30 mouse cellular contexts compared by ENCODE assay signal in genomic region chr8:72271691-72272090, GRCm38 (mm10). TPM values are rescaled to one million over a fixed set of nuclear protein-coding genes. Genes with fewer than 3 reads are reported as not detected.
DNase-seq lines count a peak whose midpoint lies in the region; ATAC-seq and TF ChIP-seq lines count a peak whose summit lies in the region.
"Had no signal": no experiment of that assay in that cellular context is flagged by ENCODE, and none has a peak within 500 bp of the region (broad histone marks: within the 10 kb centered on the region; RNA-seq: fewer than 3 reads in every experiment).

No protein-coding gene starts in this region.

- TF ChIP-seq CTCF in lung, postnatal 0 days (IDR thresholded peaks at IDR 0.05), result no peak
- TF ChIP-seq CTCF in E14TG2a.4 (conservative IDR thresholded peaks at IDR 0.05; ENCODE audit: low read length), result no peak
- TF ChIP-seq CTCF in bone marrow, adult 2 months (IDR thresholded peaks at IDR 0.05; ENCODE audit: control insufficient read depth, insufficient read depth, low read length), result no peak

- no peaks in the 10 kb centered on the region for H3K9me3 ChIP-seq in lung, postnatal 0 days (ENCODE audit: low read length)
- H3K9me3 ChIP-seq in E14TG2a.4 (ENCODE audit: low read length), result no peaks in the 10 kb centered on the region; the same call in 1 of the 2 replicates
- H3K9me3 ChIP-seq: embryonic facial prominence, embryonic 10.5 days; forebrain, embryonic 15.5 days; hindbrain, embryonic 13.5 days; lung, embryonic 15.5 days; neural tube, embryonic 15.5 days had no signal

- DNase-seq in heart, adult 11 months, result peak; percentile 93
- no peak for DNase-seq in heart, postnatal 14 days
- DNase-seq in lung, postnatal 0 days (ENCODE audit: low spot score), result no peak
- no peak for DNase-seq in lung, postnatal 4 days
- DNase-seq in yolk sac, embryonic 10.5 days (ENCODE audit: low spot score), result no peak
- DNase-seq in left cerebral cortex, postnatal 4 days, result no peak
- DNase-seq: cerebellum, adult 9-11 months had no signal

- H3K36me3 ChIP-seq in lung, postnatal 0 days (ENCODE audit: insufficient read depth, low read length), result no peaks in the 10 kb centered on the region
- H3K36me3 ChIP-seq in E14TG2a.4 (ENCODE audit: insufficient read depth, low read length), result no peaks in the 10 kb centered on the region
- H3K36me3 ChIP-seq: embryonic facial prominence, embryonic 10.5 days; forebrain, embryonic 15.5 days; hindbrain, embryonic 13.5 days; lung, embryonic 15.5 days; neural tube, embryonic 15.5 days had no signal

- H3K4me2 ChIP-seq in lung, postnatal 0 days (replicated peaks; ENCODE audit: low read depth, low read length), result no peak overlapping the region
- H3K4me2 ChIP-seq: forebrain, embryonic 15.5 days; hindbrain, embryonic 13.5 days; lung, embryonic 15.5 days; midbrain, embryonic 11.5 days; neural tube, embryonic 15.5 days had no signal

- ATAC-seq in lung, postnatal 0 days, result no peak
- ATAC-seq: forebrain, embryonic 15.5 days had no signal

- peak overlapping the region; percentile 6 for H3K27ac ChIP-seq in lung, postnatal 0 days (ENCODE audit: low read length)
- peak overlapping the region; percentile 86; the same call in 1 of the 2 replicates for H3K27ac ChIP-seq in bone marrow, adult 2 months (ENCODE audit: control insufficient read depth, insufficient read depth, low read depth, low read length, poor library complexity)
- H3K27ac ChIP-seq: embryonic facial prominence, embryonic 10.5 days; forebrain, embryonic 15.5 days; hindbrain, embryonic 13.5 days; liver, embryonic 14.5 days; lung, embryonic 15.5 days; neural tube, embryonic 15.5 days had no signal

- H3K27me3 ChIP-seq in lung, postnatal 0 days (replicated peaks; ENCODE audit: insufficient read depth, low read length), result no peaks in the 10 kb centered on the region
- peaks cover 2% of the 10 kb centered on the region; the same call in 1 of the 2 replicates for H3K27me3 ChIP-seq in E14TG2a.4 (ENCODE audit: insufficient read depth, low read length)
- H3K27me3 ChIP-seq: CH12.LX; forebrain, embryonic 15.5 days; hindbrain, embryonic 13.5 days; lung, embryonic 15.5 days; neural tube, embryonic 15.5 days had no signal

- intact Hi-C loops in heart, postnatal 14 days (cut with DNase I), result no loop called here
- intact Hi-C loops in left cerebral cortex, postnatal 4 days (cut with DNase I), result no loop called here

- TF ChIP-seq POLR2A in bone marrow, adult 2 months (IDR thresholded peaks at IDR 0.05; ENCODE audit: borderline replicate concordance, control insufficient read depth, low read depth, low read length), result no peak

- 53% methylated on average over 3 of the region's 3 CpGs for WGBS in lung, postnatal 0 days
- 56% methylated on average over 3 of the region's 3 CpGs for WGBS in bone marrow, adult 2 months

- no peak overlapping the region for H3K9ac ChIP-seq in lung, postnatal 0 days (replicated peaks; ENCODE audit: low read depth)
- H3K9ac ChIP-seq: forebrain, embryonic 15.5 days; hindbrain, embryonic 13.5 days; liver, embryonic 14.5 days; lung, embryonic 15.5 days; neural tube, embryonic 15.5 days had no signal

- no peak for TF ChIP-seq EP300 in lung, postnatal 0 days (IDR thresholded peaks at IDR 0.05)

- H3K4me3 ChIP-seq in lung, postnatal 0 days (ENCODE audit: low read depth, low read length), result no peak overlapping the region
- H3K4me3 ChIP-seq in E14TG2a.4 (replicated peaks; ENCODE audit: low read length), result peak overlapping the region; percentile 79
- H3K4me3 ChIP-seq in bone marrow, adult 2 months (replicated peaks; ENCODE audit: control insufficient read depth, low read depth, low read length), result no peak overlapping the region
- H3K4me3 ChIP-seq: embryonic facial prominence, embryonic 10.5 days; forebrain, embryonic 15.5 days; hindbrain, embryonic 13.5 days; lung, embryonic 15.5 days; neural tube, embryonic 15.5 days had no signal

- H3K4me1 ChIP-seq in lung, postnatal 0 days (ENCODE audit: insufficient read depth, low read depth, low read length), result no peaks in the 10 kb centered on the region
- peaks cover 68% of the 10 kb centered on the region for H3K4me1 ChIP-seq in E14TG2a.4 (replicated peaks; ENCODE audit: low read depth, low read length)
- H3K4me1 ChIP-seq in bone marrow, adult 2 months (ENCODE audit: control insufficient read depth, insufficient read depth, low read length), result peaks cover 11% of the 10 kb centered on the region
- H3K4me1 ChIP-seq: embryonic facial prominence, embryonic 10.5 days; forebrain, embryonic 15.5 days; hindbrain, embryonic 13.5 days; lung, embryonic 15.5 days; neural tube, embryonic 15.5 days had no signal

RNA-seq across cellular contexts. Expression of gene Ap1m1, which starts 31.9 kb away (rescaled TPM):
- 10 to 100 TPM; 53.2 to 53.4 TPM for total RNA-seq in heart, postnatal 14 days (2021)
- polyA plus RNA-seq in lung, postnatal 0 days (2015; fragmentation: Nextera tagmentation; extraction: Ambion mirVana), result 65.3 and 68.2 TPM in 2 replicates
- 27.1 and 51.8 TPM in 2 replicates for polyA plus RNA-seq in bone marrow, adult 2 months (2011; ENCODE audit: insufficient read depth, insufficient read length, low replicate concordance, missing spikeins)
- total RNA-seq in left cerebral cortex, postnatal 4 days (2021), result 100 to 1,000 TPM; 155 to 161 TPM

RNA-seq across cellular contexts. Expression of gene Gm10282, which starts 33.4 kb away (rescaled TPM):
- 1 to 10 TPM; 9.7 TPM for total RNA-seq in heart, postnatal 14 days (2021)
- 5.7 and 6.1 TPM in 2 replicates for polyA plus RNA-seq in lung, postnatal 0 days (2015; fragmentation: Nextera tagmentation; extraction: Ambion mirVana)
- 514 and 1,002 TPM in 2 replicates for polyA plus RNA-seq in bone marrow, adult 2 months (2011; ENCODE audit: insufficient read depth, insufficient read length, low replicate concordance, missing spikeins)
- 10 to 100 TPM; 18.5 to 19.4 TPM for total RNA-seq in left cerebral cortex, postnatal 4 days (2021)

RNA-seq across cellular contexts. Expression of gene Klf2, which starts 47.1 kb away (rescaled TPM):
- total RNA-seq in heart, postnatal 14 days (2021), result 100 to 1,000 TPM; 113 to 115 TPM
- 65.3 and 74.1 TPM in 2 replicates for polyA plus RNA-seq in lung, postnatal 0 days (2015; fragmentation: Nextera tagmentation; extraction: Ambion mirVana)
- 123 and 179 TPM in 2 replicates for polyA plus RNA-seq in bone marrow, adult 2 months (2011; ENCODE audit: insufficient read depth, insufficient read length, low replicate concordance, missing spikeins)
- total RNA-seq in left cerebral cortex, postnatal 4 days (2021), result 10 to 100 TPM; 13.1 to 15.1 TPM

RNA-seq across cellular contexts. Expression of gene Fam32a, which starts 52.2 kb away (rescaled TPM):
- total RNA-seq in heart, postnatal 14 days (2021), result 10 to 100 TPM; 21.4 to 24.4 TPM
- polyA plus RNA-seq in lung, postnatal 0 days (2015; fragmentation: Nextera tagmentation; extraction: Ambion mirVana), result 63.7 and 69.3 TPM in 2 replicates
- polyA plus RNA-seq in bone marrow, adult 2 months (2011; ENCODE audit: insufficient read depth, insufficient read length, low replicate concordance, missing spikeins), result 34.8 and 47.9 TPM in 2 replicates
- 10 to 100 TPM; 71.3 to 76.4 TPM for total RNA-seq in left cerebral cortex, postnatal 4 days (2021)

RNA-seq across cellular contexts. Expression of gene Gm11034, which starts 58.3 kb away (rescaled TPM):
- not detected for total RNA-seq in heart, postnatal 14 days (2021)
- not detected in 2 replicates for polyA plus RNA-seq in lung, postnatal 0 days (2015; fragmentation: Nextera tagmentation; extraction: Ambion mirVana)
- polyA plus RNA-seq in bone marrow, adult 2 months (2011; ENCODE audit: insufficient read depth, insufficient read length, low replicate concordance, missing spikeins), result not detected in 2 replicates
- total RNA-seq in left cerebral cortex, postnatal 4 days (2021), result not detected
- total RNA-seq: adrenal gland, adult 18-20 months; CH12.LX; gastrocnemius, postnatal 10 days; heart, adult 18-20 months; heart, postnatal 36 days; layer of hippocampus, adult 18-20 months; layer of hippocampus, postnatal 14 days; left cerebral cortex, postnatal 10 days; megakaryocyte progenitor cell, adult 5-6 weeks; midbrain, postnatal 0 days had no signal
- polyA plus RNA-seq: cortical plate, adult 2 months; embryonic facial prominence, embryonic 10.5 days; forebrain, embryonic 15.5 days; heart, embryonic 14.5 days; hindbrain, embryonic 13.5 days; limb, embryonic 14.5 days; liver, embryonic 14.5 days; lung, embryonic 15.5 days; midbrain, embryonic 11.5 days; midbrain, postnatal 0 days; neural tube, embryonic 15.5 days; stomach, embryonic 14.5 days had no signal

Comparison
In these comparisons a context has a peak if more than half of its experiments do, and no peak if none do; other contexts are left out.
1. RNA of gene Klf2, which starts 47.1 kb away (total RNA-seq): 113 to 115 TPM in heart, postnatal 14 days; 13.1 to 15.1 TPM in left cerebral cortex, postnatal 4 days; every median in the first group is over 4 times any median in the second.